Mouse (Mus musculus): Measurements from ENCODE around the gene Agpat4. TPM values are rescaled to one million over a fixed set of nuclear protein-coding genes. Genes with fewer than 3 reads are reported as not detected.

Gene Agpat4
- total RNA-seq, 4 experiments from 2014 or later, result 63.1 to 76.5 (median 71.2) TPM

- no peak for DNase-seq (ENCODE audit: low spot score in 2 of 2)
These were observed 42.0 kb downstream of the Agpat4 start for GRCm38 (mm10) chr17:12160540-12160939.

GRCm38 (mm10) chr17:12160984-12161764 is 42.7 kb downstream of the Agpat4 start:
- no peak for DNase-seq (ENCODE audit: low spot score in 2 of 2)

- no peak for DNase-seq (ENCODE audit: low spot score in 2 of 2)
These were observed 43.4 kb downstream of the Agpat4 start for GRCm38 (mm10) chr17:12161877-12162276.

- no peak for DNase-seq (ENCODE audit: low spot score in 2 of 2)
These were observed 44.3 kb downstream of the Agpat4 start for GRCm38 (mm10) chr17:12162824-12163223.

GRCm38 (mm10) chr17:12163403-12163802 is 44.9 kb downstream of the Agpat4 start:
- DNase-seq (ENCODE audit: low spot score in 2 of 2), result no peak

- peak; percentile 77 to 79 for DNase-seq (ENCODE audit: low spot score in 2 of 2)
These were observed 45.4 kb downstream of the Agpat4 start for GRCm38 (mm10) chr17:12163903-12164302.

- no peak for DNase-seq (ENCODE audit: low spot score in 2 of 2)
These were observed 46.0 kb downstream of the Agpat4 start for GRCm38 (mm10) chr17:12164507-12164906.

GRCm38 (mm10) chr17:12165009-12165695 is 46.6 kb downstream of the Agpat4 start:
- no peak for DNase-seq (ENCODE audit: low spot score in 2 of 2)

- no peak for DNase-seq (ENCODE audit: low spot score in 2 of 2)
These were observed 47.2 kb downstream of the Agpat4 start for GRCm38 (mm10) chr17:12165701-12166100.

- peak; percentile 71 to 86 for DNase-seq (ENCODE audit: low spot score in 2 of 2)
These were observed 50.0 kb downstream of the Agpat4 start for GRCm38 (mm10) chr17:12168536-12168935.

- no peak for DNase-seq (ENCODE audit: low spot score in 2 of 2)
These were observed 50.9 kb downstream of the Agpat4 start for GRCm38 (mm10) chr17:12169326-12169836.

- DNase-seq (ENCODE audit: low spot score in 2 of 2), result no peak
These were observed 52.4 kb downstream of the Agpat4 start for GRCm38 (mm10) chr17:12170791-12171497.

- DNase-seq (ENCODE audit: low spot score in 2 of 2), result no peak
These were observed 53.2 kb downstream of the Agpat4 start for GRCm38 (mm10) chr17:12171666-12172065.

- no peak for DNase-seq (ENCODE audit: low spot score in 2 of 2)
These were observed 55.7 kb downstream of the Agpat4 start for GRCm38 (mm10) chr17:12174221-12174620.

- no peak for DNase-seq (ENCODE audit: low spot score in 2 of 2)
These were observed 56.4 kb downstream of the Agpat4 start for GRCm38 (mm10) chr17:12174896-12175295.

- DNase-seq (ENCODE audit: low spot score in 2 of 2), result no peak
These were observed 57.1 kb downstream of the Agpat4 start for GRCm38 (mm10) chr17:12175626-12176025.

GRCm38 (mm10) chr17:12179339-12179738 is 60.8 kb downstream of the Agpat4 start:
- DNase-seq (ENCODE audit: low spot score in 2 of 2), result no peak

GRCm38 (mm10) chr17:12179766-12180165 is 61.3 kb downstream of the Agpat4 start:
- no peak for DNase-seq (ENCODE audit: low spot score in 2 of 2)

- no peak for DNase-seq (ENCODE audit: low spot score in 2 of 2)
These were observed 64.4 kb downstream of the Agpat4 start for GRCm38 (mm10) chr17:12182702-12183485.

- no peak for DNase-seq (ENCODE audit: low spot score in 2 of 2)
These were observed 65.8 kb downstream of the Agpat4 start for GRCm38 (mm10) chr17:12184283-12184682.

- no peak for DNase-seq (ENCODE audit: low spot score in 2 of 2)
These were observed 67.4 kb downstream of the Agpat4 start for GRCm38 (mm10) chr17:12185855-12186254.
